Mouse (Mus musculus): ENCODE data around the gene Egflam. TPM values are rescaled to one million over a fixed set of nuclear protein-coding genes. Genes with fewer than 3 reads are reported as not detected.

Gene Egflam
- polyA plus RNA-seq, 3 experiments from 2014 or later = 0.09 TPM; not detected in 2

DNA sequence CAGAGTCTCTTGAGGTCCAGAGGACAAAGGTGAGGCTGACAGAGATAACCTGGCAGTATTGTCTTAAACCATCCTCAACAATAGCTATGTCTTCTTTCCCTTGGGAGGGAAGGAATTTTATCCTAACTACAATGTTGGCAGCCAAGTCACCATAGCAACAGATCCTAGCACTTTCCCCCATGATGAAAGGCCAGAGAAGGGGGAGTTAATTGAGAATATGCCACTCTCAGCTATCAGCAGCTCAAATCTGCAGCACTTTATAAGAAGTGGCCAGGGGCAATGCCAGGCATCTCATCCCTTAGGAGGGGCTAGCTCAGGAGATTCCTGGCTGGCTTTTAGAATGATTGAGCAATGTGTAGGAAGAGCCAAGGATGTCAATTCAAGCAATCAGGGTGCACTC, 105.3 kb downstream of the Egflam start:
- ATAC-seq = no peak

DNA sequence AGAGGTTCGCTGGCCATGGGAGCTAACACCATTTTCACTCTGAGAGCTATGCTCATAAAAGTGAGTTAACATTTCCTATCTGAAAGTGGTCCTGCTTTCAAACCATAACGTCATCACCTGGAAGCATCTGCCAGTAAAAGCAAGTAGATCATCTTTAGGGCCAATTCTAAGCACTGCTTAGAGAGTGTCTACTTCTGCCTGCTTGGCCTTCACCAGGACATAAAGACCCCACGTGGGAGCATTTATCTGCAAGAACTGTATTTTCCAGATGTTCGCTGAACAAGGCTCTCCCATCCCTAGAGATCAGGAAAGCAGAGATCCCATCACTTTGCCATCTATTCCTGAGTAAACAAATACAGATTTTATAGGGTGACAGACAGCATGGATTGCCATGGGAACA, 108.2 kb downstream of the Egflam start:
- no peak for ATAC-seq

DNA sequence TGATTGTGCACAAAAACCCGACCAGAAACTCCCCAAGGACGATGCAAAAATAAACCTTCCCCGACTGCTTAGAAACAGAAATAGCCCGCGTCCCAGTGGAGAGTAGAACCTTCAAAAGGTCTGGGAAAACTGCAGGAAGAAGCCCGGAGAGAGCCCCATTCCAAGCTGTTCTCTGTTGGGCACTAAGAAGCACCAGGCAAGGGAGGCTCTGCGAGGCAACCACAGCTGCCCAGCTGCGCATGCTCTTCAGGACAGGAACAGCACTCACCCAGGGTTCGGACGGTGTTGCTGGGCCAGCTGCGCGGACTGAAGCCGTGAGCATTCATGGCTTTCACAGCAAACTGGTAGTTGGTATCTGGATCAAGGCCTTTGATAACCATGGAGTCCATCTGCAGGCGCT, 108.7 kb downstream of the Egflam start:
- no peak for ATAC-seq

DNA sequence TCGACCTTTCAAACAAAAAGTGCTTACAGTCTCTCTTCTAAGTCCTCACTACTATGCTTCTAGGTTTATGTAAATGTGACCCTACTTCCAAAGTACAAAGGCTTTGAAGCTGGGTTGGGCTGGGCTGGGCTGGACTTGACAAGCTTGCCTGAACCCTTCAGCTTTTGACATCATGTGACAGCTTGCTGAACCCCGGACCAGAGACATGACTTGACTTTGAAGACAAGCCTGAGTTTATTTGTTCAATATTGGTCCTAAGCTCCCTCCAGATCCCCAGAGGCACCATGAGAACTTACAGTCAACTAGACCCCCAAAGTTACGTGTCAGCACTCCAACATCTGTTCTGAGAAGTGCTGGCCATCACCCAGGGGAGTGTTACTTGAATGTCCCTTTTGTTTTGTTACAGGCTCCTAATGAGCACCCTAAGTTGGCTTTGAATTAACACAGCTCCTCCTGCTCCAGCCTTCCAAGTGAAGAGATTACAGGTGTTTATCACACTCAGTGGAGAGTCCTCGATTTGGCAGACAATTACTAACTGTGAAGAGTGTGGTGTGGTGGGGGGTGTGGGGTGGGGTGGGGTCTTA, 109.3 kb downstream of the Egflam start:
- ATAC-seq = no peak

DNA sequence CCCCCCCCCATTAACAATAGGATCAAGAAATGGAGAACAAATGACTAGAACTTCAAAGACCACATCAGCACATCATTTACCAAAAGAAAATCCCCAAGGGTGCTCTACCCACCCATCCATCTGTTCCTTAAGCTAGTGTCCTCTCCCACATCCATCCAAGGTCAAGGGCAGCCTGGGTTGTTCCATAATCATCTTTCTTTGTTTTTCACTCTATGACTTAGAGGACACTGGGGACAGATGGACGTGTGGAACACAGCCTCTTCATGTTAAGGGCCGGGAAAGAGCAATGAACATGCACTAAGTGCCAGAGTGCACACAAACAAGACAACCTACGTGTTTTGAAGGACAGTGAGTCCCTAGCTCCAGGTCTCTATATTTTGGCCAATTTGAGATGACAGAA, 110.3 kb downstream of the Egflam start:
- ATAC-seq = no peak

DNA sequence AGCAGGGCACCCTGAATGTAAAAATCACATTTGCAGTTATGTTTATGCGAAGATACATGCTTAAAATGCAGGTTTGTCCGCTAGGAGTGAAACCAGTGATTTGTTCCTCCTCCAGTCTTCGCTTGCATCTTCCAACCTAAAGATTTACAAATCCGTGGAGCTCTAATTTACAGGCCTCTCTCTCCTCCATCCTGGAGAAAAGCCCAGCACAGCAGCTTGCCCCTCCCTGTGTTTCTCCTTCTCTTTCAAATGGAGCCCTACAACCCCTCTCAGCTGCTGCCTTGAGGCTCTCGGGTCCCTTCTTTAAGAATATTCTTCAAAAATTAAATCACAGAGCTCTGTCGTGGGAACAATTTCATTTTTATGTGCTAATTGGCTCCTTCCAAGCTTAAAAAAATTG, 116.6 kb downstream of the Egflam start:
- ATAC-seq = no peak

DNA sequence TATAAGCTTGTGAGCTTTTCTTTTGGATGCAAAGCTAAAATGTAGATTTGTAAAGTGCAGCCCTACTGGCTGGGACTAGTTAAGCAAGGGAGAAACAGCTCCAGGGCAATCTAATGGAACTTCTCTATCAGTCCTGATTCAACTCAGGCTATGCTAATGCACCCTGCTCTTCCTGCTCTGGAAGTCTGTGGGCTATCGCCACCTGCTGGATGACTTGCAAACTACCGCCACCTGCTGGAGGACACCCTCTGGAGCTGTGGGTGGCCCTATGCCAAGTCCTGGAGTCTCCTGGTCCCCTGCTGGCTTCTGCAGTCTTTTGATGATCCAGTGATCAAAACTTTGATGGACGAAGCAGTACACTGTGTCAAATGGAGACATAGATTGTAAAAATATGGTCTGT, 134.4 kb downstream of the Egflam start:
- no peak for ATAC-seq

DNA sequence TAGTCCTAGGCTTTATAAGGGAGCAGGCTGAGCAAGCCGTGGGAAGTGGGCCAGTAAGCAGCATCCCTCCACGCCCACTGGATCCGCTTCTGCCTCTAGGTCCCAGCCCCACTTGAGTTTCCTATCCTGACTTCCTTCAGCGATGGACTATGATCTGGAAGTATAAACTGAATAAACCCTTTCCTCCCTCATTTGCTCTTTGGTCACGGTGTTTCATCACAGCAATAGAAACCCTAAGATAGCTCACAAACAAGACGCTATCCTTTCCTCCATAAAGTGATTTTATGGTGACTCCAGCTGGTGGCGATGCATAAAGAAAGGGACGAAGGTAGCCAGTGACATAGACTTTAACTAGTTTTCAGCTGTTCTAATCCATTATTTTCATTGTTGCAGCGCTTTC, 134.9 kb downstream of the Egflam start:
- no peak for ATAC-seq

DNA sequence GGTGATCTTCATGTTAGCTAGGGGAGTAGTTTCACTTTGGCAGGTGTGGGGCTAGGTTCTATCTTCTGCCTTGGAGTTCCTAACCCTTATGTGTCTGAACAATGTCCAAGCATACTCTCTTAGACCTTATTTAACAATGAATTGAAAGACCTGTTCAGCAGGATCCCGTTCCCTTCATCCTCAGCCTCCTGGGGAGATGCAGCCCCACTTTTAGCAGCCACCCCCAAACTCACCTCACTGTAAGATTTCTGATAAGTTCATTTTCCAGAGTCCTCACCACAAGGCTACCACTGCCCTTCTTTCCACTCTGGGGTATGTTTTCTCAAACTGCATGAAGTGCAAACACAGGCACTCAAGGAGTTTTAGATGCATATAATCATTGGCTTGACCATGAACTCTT, 136.8 kb downstream of the Egflam start:
- no peak for ATAC-seq

DNA sequence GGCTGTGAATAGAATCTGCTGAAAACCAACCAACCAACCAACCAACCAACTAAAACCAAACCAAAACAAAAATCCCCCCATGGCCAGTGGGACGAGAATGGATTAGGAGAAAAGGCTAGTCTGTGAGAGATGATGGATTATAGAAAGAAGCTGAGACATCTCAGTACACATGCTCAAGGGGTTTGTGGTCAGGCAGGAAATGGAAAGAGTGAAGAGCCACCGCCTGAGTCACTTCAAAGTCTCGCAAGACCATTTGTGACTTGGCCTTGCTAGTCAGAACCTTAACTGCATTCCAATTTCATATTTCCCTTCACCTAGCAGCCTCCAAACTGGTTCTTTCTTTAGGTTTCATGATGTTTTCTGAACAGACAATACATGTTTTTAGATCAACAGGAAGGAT, 141.6 kb downstream of the Egflam start:
- no peak for ATAC-seq

DNA sequence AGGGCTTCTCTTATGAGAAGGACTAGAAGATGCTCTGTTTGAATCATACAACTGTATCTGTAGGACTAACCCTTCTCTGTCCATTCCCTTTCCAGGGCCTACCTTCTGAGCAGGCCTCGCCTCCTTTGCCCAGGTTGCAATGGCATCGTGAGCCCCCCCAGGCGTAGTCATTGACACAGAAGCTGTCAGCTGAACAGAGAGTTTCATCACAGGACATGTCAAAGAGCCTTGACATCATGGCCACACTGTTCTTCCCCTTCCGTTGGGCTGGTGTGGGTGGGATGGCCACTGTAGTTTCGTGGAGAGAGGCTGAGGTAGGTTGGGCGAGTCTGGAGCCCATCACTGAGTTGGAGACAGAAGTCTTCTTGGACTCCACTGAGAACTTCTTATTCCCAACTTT, 144.9 kb downstream of the Egflam start:
- ATAC-seq = no peak

DNA sequence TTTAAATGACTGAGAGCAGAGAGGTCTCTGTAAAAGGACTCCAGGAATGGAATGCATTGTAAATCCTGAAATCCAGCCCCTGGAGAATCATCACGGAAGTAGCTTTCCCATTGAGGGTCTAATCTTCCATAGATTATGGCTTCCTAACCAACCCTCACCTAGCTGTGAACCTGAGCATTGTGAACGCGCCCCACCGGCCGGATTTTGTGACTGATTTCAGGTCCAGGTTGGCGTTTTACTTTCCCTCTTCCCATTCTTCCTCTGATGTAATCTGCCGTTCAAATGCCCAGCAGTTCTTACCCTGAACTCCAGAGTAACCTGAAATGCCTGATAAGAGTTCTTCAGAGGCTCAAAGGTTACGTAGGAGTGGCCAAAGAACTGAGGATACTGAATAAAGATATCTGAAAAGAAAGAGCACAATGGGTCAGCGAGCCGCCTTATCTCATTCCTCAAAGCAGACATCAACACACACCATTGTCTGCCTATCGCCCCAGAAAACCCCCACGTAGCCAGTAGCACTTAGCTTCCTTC, 146.0 kb downstream of the Egflam start:
- no peak for ATAC-seq

DNA sequence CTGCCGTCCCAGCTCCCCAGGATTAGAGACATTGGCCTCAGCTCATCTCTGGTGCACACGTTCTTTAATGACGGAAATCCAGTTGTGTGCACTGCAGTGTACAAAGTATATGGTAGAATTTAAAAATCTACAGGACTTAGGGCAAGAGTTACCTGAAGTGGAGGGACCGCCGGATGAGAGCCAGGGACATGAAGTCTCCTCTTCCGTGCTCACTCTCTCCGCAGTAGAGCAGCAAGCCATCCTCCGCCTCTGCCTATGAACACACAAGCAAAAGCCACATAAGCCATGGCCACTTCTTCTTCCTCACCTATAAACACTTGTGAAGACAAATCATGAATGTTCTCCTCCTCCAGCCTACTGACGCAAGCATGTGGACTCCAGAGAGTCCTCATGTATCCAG, 147.2 kb downstream of the Egflam start:
- ATAC-seq = no peak

DNA sequence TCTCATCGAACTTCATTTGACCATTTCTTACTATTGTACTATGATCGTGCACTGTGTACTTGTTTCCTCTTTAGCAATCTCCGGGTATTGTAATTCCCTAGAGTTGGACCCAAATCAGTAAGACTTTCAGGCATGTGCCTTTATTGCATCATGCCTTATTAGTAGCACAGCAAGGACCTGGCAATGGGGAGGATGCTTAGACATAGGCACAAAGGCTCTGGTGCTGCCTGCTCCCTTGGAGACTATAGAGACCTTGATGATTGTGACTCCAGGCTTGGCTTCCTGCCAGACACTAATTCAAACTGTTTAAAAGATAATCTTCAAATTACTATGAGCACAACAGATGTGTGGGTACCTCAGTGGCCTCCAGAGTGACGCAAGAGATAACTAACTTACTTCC, 149.0 kb downstream of the Egflam start:
- no peak for ATAC-seq

DNA sequence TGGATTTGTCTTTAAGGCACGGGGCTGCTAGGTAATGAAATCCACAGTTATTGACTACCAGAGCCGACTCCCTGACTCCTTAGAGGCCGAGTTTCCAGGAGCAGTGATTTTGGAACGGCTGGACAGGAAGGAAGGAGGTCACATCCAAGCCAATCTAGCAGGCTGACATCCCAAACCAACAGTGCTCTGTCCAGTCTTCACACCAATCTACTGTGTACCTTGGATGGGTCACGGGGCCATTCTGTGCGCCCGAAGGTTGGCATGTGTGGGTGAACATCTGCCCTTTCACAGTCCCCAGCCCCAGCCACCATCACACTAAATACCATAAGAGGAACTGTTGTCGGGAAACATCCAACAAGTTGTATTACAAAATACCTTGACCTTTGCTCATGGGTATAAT, 150.9 kb downstream of the Egflam start:
- ATAC-seq = no peak

DNA sequence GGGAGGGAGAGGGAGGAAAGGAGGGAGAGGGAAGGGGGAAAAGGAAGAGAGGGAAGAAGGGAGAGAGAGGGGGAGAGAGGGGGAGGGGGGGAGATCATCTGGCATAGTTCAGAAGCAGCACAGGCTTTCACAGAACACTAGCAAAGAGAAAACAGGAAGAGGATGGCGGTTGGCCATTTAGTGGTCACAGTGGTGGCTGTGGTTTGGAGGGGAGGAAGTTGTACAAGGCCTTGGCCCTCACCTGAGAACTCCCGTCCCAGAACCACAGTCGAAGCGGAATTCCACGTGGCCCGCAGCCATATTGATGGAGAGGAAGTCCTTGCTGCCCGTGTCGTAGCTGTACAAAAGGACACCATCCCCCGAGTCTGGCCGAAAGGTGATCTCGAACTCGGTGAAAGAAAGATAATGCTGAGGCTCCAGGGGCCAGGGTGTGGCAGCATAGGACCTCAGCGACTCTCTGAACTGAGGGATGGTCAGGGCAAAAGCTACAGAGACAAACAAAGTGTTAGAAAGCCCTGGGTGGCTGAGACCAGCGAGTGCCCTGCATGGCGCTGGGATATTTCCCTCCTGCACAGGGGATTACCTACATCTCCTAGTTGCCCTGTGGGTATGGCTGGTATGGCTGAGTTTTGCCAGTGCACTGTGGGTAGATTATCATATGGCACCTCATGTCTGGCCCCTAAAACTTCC, 155.9 kb downstream of the Egflam start:
- no peak for ATAC-seq

DNA sequence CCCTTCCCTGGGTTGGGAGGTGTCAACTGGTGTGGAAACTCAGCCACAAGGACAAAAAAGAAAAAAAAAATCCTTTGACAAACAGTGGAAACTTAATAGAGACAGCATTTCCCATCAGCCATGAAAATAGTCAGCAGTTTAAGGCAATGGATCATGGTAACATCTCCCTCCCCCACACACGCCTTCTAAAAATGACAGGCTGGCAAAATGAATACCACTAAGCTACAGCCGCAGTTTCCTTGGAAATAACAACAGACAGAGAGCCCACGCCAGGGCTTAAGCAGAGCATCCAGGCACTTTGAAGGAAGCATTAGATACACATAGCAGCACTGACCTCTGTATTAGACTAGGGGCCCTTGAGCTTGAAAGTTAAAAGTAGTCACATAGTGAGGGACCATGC, 157.2 kb downstream of the Egflam start:
- ATAC-seq = no peak

DNA sequence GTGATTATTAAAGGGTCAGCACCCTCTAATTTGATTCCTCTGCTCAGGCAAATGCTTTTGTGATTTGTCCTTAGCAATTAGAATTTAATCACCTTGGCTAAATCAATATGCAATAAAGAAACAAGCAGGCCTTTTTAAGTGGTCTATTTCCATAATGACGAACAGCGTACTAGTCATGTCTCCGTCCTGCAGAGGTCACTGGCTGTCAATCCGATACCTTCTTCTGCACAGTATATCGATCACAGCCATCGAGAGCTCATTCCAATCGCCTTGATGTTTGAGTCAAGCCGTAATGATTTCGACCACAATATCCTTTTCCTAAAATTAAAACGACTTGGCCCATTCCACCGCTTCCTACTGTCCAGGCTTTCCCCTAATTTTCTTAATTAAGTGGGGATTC, 158.3 kb downstream of the Egflam start:
- ATAC-seq = no peak

DNA sequence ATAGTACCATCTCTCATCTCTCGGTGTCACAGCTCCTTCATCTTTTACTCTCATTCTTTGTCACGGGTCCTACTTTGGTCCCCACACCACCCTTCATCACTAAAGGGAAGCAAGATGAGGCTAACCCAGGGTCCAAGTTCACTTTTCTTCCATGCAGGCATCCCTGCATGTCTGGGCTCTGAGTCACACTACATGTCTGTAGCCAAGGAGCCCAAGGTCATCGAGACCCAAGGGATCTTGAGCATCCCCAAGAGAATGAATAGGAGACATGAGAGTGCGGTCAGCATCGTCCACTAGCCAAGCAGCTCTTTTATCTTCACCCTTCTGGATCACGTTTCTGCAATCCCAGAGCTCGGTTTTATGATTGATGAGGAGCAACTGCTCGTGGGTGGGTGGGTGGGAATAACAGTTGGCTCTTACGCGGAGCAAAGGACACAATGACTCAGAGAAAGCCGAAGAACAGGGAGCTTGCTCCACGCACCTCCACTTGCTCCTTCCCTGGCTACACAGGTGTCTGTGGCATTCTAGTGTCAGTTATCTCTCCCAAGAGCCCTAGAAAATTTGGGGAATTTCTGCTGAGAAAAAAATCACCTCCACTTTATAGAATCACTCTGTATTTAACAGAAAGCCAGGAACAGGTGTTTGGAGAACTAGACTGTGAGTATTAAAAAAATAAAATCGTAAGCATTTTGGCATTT, 164.7 kb downstream of the Egflam start:
- no peak for ATAC-seq

DNA sequence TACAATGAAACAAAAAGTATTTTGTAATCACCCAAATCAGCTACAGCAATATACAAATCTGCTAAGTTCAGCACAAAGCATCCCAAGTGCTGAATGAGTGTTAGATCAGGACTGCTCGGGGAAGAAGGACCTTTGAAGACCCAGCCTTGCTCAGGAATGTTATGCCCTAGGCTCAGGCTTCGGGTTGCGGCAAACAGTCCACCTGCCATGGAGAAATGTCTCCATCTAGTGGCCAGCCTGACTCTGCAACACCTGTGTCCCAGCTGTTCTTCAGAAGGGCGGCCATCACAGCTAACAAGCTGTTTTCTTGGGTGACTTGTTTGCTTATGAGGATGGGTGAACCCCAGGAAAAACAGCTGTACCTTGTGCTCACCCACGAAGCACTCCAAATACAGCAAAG, 172.0 kb downstream of the Egflam start:
- no peak for ATAC-seq

DNA sequence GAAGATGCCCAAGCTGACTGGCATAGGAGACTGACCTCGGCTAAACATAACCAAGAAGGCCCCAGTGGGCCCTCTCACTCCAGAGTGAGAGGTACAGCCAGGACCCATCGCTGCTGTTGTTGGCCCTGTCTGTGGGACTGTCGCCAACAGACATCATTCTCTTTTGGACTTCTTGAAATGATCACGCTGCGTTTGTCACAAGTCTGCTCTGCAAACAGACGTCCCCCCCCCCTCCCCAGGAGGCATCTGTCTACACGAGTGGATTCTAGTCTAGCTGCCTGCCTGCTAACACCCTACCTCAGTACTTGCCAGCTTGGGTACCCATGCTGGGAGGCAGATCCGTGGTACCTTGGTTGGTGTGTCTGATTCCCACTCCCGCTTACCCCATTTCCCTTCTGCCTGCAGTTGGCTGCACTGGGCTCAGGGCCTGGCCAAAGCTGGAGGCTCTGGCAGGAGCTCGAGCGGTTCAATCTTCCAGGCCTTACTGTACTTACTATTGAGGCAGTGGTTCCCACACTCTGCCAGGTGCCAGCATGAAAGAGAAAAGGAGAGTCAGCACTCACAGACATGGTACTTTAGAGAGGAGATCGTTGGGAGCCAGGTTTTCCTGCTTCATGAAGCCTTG, 173.9 kb downstream of the Egflam start:
- ATAC-seq = no peak

DNA sequence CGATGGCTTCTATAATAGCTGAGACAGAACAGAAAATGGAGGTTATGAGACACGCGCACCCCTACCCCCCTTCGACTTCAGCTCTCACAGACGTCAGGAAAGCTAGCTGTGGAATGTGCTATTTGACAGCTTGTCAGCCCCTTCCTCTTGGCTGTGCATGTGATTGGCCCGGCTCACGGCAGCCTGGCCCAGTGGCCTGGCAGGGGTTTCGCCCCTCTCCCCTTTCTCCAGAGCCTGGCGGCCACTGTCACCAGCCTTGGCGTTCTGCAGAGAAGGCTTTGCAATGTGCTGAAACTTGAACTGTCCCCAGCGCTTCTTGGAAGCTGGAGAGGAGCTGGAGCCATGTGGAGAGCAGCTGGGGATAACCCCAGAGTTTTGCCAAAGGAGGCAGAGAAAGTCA, 175.4 kb downstream of the Egflam start:
- ATAC-seq = no peak

DNA sequence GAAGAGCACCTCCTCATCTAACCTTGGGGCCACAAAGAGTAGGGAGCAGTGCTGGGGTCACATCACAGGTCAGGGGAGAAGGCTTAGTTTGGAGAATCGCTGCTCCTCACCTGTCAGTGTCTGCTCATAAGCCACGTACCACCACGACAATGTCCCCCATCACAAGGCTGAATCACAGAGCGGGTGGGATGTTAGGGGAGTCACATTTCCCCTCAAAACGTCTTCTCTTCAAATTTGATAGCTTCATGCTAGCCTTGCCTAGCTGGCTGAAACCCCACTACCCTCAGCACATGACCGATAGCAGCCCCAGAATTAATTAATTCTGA, 181.0 kb downstream of the Egflam start:
- no peak for ATAC-seq

Measured in inflammation-experienced regulatory T-cells, adult 6 months (primary cell).